Mouse (Mus musculus) left cerebral cortex, postnatal 4 days (tissue): ENCODE measurements at regions not wholly inside any gene's neighbourhood (a gene's known extent, or its start where the extent isn't known, plus 50 kb on each side); places are given as distances from the start of the nearest gene placed in this dataset.

Experiments
- DNase-seq: peaks from one replicate; pipeline ENCODE4 v3.0.0-alpha.2; 2022
- intact Hi-C: fragments of 180-260 bp; cut with DNase I; formaldehyde crosslinking; loops from one replicate; pipeline ENCODE4 v1.15.1; 2025

GRCm38 (mm10) chr17:10081721-10082120 is 237.9 kb downstream of the Qk start:
- DNase-seq = no peak
- intact Hi-C loops = no loop called here

DNA sequence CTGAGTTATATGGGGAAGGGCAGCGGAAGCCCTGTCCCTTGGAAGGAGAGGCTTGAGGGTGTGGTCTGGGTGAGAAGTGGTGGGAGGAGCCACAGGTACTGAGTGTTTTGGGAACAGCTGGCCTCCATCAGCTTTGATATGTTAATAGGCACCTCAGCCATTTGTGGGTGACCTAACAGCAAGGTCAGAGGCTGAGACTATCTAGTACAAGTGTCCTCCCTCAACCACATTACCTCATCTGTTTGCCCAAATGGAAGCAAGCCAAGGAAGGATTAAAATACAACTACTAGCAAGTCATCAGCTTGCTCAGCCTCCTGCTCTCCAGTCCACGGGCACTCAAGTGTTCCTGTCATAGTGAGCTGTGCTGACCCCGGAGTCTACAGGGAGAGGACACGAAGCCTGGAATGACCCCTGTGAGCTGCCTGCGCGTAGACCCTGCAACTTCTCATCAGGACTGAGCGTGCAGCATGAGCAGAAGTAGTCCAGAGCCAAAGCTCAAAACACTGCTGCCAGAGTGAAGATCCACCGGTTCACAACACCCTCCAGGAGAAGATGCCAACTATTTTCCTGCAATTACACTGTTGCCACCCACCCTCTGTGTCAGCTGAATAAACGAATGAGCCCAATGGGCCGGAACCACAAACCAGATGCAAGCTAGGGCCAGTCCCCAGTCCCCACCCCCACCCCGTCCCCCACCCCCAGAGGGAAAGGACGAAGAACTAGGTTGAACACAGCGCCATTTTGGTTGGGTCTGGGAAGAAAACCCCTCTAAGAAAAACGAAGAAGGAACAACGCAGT is 239.6 kb downstream of the Qk start:
- intact Hi-C loops = no loop called here
- DNase-seq = peak; percentile 12

GRCm38 (mm10) chr17:10078536-10079319 is 240.9 kb downstream of the Qk start:
- intact Hi-C loops = no loop called here
- DNase-seq = no peak

DNA sequence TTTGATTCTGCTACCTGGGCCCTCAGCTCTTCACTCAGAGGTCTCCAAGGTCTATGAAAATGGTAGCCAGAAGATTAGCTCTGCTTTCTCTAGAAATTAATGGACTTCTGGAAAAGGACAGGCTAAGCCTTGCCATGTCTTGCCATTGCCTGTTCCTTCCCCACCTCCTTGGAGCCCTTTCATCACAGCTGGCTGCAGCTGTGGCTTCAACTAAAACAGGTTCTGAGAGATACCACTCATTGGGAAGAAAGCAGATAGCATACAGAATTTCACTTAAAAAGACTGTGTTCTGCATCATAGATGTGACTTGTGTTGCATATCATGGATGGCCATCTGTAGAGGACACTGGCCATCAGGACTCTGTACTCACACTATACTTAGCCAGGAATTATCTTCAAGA is 246.4 kb downstream of the Qk start:
- no peak for DNase-seq
- intact Hi-C loops = no loop called here

DNA sequence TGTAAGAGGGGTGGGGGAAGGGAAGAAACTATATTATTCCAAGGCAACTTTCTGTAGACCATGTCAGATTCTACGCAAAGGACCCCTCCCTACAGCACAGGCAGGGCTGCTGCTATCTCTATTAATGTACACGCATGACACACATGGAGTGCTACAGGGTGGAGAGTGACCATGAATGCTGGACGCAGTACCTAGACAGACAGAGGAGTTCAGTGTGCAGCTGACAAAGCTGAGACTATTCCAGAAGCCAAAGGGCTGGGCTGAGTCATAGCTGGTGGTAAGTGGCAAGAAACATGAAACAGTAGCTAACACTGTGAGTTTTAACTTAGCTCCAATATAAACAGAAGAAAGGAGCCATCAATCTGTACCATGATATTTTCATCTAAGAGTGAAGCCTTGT is 250.4 kb downstream of the Qk start:
- no peak for DNase-seq
- intact Hi-C loops = no loop called here

- no peak for DNase-seq
- intact Hi-C loops = no loop called here
These were observed 254.5 kb downstream of the Qk start for GRCm38 (mm10) chr17:10065131-10065530.

DNA sequence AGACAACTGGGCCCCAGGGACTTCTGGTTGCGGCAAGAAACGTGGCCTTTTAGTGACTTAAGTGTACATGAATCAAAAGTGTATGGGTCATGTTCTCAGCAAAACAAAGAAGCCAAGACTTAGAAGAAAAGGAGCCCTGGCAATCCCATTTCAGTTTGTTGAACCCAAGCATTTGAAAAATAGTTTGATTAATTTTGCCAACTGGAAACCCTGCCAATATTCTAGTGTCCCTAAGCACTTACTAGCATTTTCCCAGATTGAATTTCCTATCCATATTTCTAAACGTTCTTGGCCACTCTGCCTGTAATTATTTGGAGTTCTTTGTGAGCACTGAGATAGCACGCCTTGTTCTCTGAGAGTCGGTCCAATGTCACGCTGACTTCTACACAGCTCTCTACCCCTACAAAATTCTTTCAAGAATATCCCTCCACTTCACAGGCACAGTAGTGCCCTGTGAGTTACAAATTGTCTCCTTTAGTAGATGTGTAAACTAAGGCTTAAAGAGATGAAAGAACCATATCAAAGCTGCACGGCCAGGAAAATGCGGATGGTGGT is 257.0 kb downstream of the Qk start:
- DNase-seq = no peak
- intact Hi-C loops = no loop called here

GRCm38 (mm10) chr17:10057736-10058135 is 261.9 kb downstream of the Qk start:
- no peak for DNase-seq
- intact Hi-C loops = no loop called here

DNA sequence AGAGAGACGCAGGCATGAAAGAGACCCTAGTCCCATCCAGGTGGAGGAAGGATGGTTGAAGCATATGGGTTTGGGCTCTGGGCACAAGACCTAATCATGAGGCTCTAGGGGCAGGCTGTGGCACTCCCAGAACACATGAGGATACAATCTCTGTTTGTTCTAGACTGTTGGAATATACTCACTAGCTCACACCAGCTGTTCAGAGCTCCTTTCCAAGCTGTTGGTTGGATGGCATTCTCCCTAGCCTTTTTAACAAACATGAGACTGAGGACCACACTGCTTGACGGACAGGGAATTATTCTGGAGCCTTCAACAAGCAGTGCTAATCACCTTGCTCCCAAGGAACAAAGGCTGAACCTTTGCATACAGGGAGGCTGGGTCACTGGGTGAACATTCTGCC is 263.6 kb downstream of the Qk start:
- no peak for DNase-seq
- intact Hi-C loops = no loop called here

- intact Hi-C loops = no loop called here
- DNase-seq = no peak
These were observed 265.3 kb downstream of the Qk start for GRCm38 (mm10) chr17:10054375-10054774.

DNA sequence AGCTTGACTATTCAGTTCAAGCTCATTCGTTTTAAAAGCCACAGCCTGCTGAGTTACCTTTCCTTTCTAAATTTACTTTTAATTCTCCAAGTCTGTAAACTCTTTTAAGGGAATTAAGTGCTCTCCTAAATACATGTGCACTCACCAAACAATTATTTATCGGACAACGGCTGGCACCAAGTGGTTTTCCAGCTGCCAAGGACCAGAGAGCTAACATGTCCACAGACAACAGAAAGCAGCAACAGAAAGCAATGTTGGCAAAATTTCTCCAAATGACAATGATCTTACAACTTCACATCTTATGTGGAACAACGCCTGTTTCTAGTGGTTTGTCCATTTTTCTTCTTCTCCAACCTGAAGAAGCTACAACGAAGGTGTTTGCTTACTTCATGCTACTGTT is 275.3 kb downstream of the Qk start:
- intact Hi-C loops = no loop called here
- DNase-seq = no peak

- intact Hi-C loops = no loop called here
These were observed 277.5 kb downstream of the Qk start for GRCm38 (mm10) chr17:10042042-10042652.

GRCm38 (mm10) chr17:10040951-10041359 is 278.7 kb downstream of the Qk start:
- intact Hi-C loops = no loop called here
- DNase-seq = no peak

More at GRCm38 (mm10) chr17:10042042-10042652, 277.5 kb downstream of the Qk start:
- no peak for DNase-seq

DNA sequence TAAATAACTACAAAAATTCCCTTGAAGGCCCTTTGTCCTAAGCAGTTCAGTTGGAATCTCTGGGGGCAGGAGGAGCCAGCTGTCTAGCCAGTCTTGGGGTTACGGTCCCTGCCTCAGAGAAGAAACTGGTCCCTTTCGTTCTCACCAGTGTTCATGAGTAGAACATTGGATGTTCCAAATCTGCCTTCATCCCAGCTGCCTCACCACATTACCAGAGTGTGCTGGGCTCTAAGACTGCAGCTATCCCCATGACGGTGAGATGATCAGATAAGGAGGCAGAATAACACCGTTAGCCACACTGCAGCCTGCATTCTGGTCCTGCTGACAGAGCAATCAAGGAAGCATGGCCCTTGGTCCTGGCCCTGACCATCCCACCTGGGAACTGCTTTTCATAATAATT is 279.3 kb downstream of the Qk start:
- intact Hi-C loops = no loop called here
- DNase-seq = no peak

DNA sequence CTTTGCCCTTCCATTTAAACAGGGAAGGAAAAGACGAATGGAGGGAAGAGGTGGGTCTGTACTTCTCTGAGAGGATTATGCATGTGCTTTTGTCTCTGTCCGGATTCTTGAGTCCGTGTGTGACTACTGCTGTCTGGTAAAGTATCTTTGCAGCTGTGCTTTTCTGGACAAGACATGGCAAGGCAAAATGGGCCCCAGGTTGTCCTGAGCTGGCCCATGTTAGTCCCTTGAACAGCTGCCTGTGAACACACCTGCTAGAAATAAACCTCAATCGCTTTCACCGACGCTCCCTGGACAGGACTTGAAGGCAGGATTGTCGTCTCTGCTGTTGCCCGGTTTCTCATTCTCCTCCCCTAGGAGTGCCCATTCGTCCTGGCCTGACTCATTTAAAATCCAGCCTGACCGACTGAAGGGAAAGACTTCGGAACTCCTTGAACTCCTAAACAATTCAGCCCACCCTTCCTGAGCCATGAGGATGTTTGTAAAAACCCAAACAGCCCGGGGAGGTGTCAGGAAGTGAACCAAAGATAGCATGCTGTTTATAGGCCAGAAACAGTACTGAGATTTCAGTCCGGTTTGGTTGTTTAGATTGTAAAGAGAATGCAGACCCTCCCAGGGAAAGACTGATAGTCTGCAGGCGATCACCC is 281.7 kb downstream of the Qk start:
- DNase-seq = no peak
- intact Hi-C loops = no loop called here

DNA sequence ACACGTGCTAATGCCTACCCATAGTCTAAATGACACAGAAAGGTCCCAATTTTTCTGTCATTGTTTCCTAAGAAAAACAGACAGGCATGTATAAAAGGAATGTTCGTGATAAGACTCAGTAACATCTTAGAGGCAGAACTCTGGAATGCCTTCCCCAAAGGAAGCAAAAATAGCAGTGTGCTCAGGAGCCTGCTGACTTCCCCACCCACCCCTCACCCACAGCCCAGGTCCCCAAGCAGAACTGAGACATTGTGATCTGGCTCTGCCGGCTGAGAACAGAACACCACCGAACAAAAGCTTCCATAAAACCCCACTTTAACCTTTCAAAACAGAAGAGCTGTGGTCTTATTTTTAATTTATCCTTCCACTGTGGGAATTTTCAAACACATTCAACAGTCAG is 286.1 kb downstream of the Qk start:
- intact Hi-C loops = no loop called here
- no peak for DNase-seq

DNA sequence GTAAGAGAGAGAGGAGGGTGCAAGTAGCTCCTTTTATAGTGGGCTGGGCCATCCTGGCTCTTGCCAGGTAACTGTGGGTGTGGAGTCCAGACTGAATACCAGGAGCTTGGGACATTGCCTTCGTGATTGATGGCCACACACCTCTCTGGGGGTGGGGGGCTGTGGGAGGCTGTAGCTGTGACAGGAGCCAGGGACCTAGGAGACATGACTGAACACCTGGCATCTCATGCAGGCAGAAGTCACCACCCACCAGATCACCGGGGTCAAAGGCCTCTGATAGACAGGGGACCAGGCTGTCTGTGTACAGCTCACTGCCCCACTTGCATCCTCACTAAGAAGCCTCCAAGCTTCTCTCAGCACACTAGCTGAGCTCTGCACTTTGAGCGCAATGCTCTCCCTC is 288.6 kb downstream of the Qk start:
- intact Hi-C loops = no loop called here
- DNase-seq = no peak

GRCm38 (mm10) chr17:10026770-10027169 is 292.9 kb downstream of the Qk start:
- intact Hi-C loops = no loop called here
- DNase-seq = no peak

DNA sequence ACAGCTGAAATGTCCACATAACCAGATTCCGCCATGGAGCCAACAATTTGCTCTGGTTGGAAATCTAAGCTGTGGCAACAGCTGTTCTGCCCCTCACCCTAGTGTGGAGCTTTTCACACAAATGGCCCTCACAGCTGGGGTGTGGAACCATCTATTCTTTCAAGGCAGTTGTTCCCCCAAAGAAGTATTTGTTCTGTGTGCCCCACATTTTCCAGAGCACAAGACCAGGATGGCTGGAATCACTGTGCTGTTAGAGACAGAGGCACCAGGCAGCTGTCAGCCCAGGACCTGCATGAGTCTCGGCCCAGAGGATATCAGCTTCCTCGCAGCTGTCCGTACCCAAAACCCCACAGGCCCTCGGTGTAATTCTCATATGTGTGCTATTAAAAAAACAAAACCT is 294.4 kb downstream of the Qk start:
- no peak for DNase-seq
- intact Hi-C loops = no loop called here

- DNase-seq = no peak
- intact Hi-C loops = no loop called here
These were observed 295.3 kb downstream of the Qk start for GRCm38 (mm10) chr17:10024323-10024722.

DNA sequence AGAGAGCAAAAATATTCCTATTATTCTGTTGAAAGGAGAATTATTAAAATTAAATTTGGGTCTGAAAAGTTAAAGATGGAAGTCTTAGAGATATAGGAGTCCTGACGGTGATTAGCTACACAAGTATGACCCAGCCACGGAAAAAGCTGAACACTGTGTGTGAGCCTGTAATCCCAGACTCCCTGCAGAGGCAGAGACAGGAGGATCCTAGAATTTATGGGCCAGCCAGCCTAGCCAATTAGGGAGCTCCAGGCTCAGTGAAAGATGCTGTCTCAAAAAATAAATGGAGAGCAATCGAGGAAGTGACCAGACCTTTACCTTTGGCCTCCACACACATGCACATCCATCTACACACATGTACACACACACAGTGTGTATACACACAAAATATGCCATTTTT is 307.5 kb downstream of the Qk start:
- intact Hi-C loops = no loop called here
- DNase-seq = no peak
